ENCODE assay signal across 20 mouse cellular contexts in the genomic region with DNA sequence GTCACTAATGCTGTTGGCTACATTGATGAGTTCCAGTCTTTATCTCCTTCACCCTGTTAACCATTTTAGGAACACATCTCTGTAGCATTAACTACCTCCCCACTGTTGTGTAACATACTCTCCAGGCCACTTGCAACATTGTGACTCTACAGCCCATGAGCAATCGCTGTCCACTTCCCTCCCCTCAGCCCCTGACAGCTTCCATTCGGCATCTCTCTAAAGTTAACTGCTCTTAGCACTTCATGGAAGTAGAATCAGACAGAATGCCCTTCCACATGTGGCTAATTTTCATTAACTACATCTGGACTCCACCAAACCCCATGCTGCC.
DNase-seq lines count a peak whose midpoint lies in the region; ATAC-seq and TF ChIP-seq lines count a peak whose summit lies in the region.
"Had no signal": no experiment of that assay in that cellular context is flagged by ENCODE, and none has a peak within 500 bp of the region (broad histone marks: within the 10 kb centered on the region; RNA-seq: fewer than 3 reads in every experiment).

No protein-coding gene starts in this region.

- H3K9me3 ChIP-seq in heart, embryonic 12.5 days (replicated peaks) = no peaks in the 10 kb centered on the region
- H3K9me3 ChIP-seq in heart, embryonic 11.5 days (replicated peaks; ENCODE audit: control insufficient read depth, low read length) = no peaks in the 10 kb centered on the region
- H3K9me3 ChIP-seq in lung, embryonic 16.5 days (ENCODE audit: control insufficient read depth, low read length) = no peaks in the 10 kb centered on the region
- no peaks in the 10 kb centered on the region for H3K9me3 ChIP-seq in embryonic facial prominence, embryonic 12.5 days
- no peaks in the 10 kb centered on the region for H3K9me3 ChIP-seq in hindbrain, postnatal 0 days (ENCODE audit: low read length)
- H3K9me3 ChIP-seq: forebrain, embryonic 13.5 days; hindbrain, embryonic 13.5 days; megakaryocyte, embryonic 14.5 days; neural tube, embryonic 12.5 days had no signal

- no peaks in the 10 kb centered on the region for H3K36me3 ChIP-seq in heart, embryonic 12.5 days
- no peaks in the 10 kb centered on the region for H3K36me3 ChIP-seq in heart, embryonic 11.5 days (ENCODE audit: control insufficient read depth, insufficient read depth, low read length)
- no peaks in the 10 kb centered on the region for H3K36me3 ChIP-seq in lung, embryonic 16.5 days (ENCODE audit: control insufficient read depth, insufficient read depth, low read length)
- no peaks in the 10 kb centered on the region for H3K36me3 ChIP-seq in embryonic facial prominence, embryonic 12.5 days
- H3K36me3 ChIP-seq in hindbrain, postnatal 0 days (ENCODE audit: insufficient read depth, low read length) = no peaks in the 10 kb centered on the region
- H3K36me3 ChIP-seq: hindbrain, embryonic 13.5 days; neural tube, embryonic 12.5 days had no signal

- H3K9ac ChIP-seq in heart, embryonic 12.5 days = no peak overlapping the region
- H3K9ac ChIP-seq in heart, embryonic 11.5 days (ENCODE audit: low read depth, low read length) = no peak overlapping the region
- no peak overlapping the region for H3K9ac ChIP-seq in lung, embryonic 16.5 days (ENCODE audit: low read length)
- no peak overlapping the region for H3K9ac ChIP-seq in embryonic facial prominence, embryonic 12.5 days
- H3K9ac ChIP-seq in hindbrain, postnatal 0 days (replicated peaks; ENCODE audit: low read length) = no peak overlapping the region
- H3K9ac ChIP-seq: forebrain, embryonic 13.5 days; hindbrain, embryonic 13.5 days; liver, embryonic 14.5 days; neural tube, embryonic 12.5 days had no signal

- no peak overlapping the region for H3K4me3 ChIP-seq in heart, embryonic 12.5 days
- no peak overlapping the region for H3K4me3 ChIP-seq in heart, embryonic 11.5 days (ENCODE audit: low read depth, low read length)
- H3K4me3 ChIP-seq in lung, embryonic 16.5 days (ENCODE audit: low read length) = no peak overlapping the region
- H3K4me3 ChIP-seq in embryonic facial prominence, embryonic 12.5 days = no peak overlapping the region
- no peak overlapping the region for H3K4me3 ChIP-seq in hindbrain, postnatal 0 days (ENCODE audit: low read length)
- H3K4me3 ChIP-seq: forebrain, embryonic 13.5 days; hindbrain, embryonic 13.5 days; layer of hippocampus, adult 2 months; megakaryocyte, embryonic 14.5 days; neural tube, embryonic 12.5 days had no signal

- peaks cover 36% of the 10 kb centered on the region for H3K4me1 ChIP-seq in heart, embryonic 12.5 days (replicated peaks)
- peaks cover 30% of the 10 kb centered on the region for H3K4me1 ChIP-seq in heart, embryonic 11.5 days (ENCODE audit: control insufficient read depth, insufficient read depth, low read length)
- H3K4me1 ChIP-seq in lung, embryonic 16.5 days (replicated peaks; ENCODE audit: control insufficient read depth, insufficient read depth, low read length) = peaks cover 23% of the 10 kb centered on the region
- peaks cover 56% of the 10 kb centered on the region for H3K4me1 ChIP-seq in embryonic facial prominence, embryonic 12.5 days
- H3K4me1 ChIP-seq in hindbrain, postnatal 0 days (ENCODE audit: insufficient read depth, low read length) = peaks cover 19% of the 10 kb centered on the region; the same call in 1 of the 2 replicates

- 48% methylated on average over 2 of the region's 2 CpGs for WGBS in heart, embryonic 12.5 days
- 63% methylated on average over 2 of the region's 2 CpGs for WGBS in heart, embryonic 11.5 days (ENCODE audit: insufficient replicate concordance)
- 53% methylated on average over 2 of the region's 2 CpGs for WGBS in lung, embryonic 16.5 days
- 57% methylated on average over 2 of the region's 2 CpGs for WGBS in embryonic facial prominence, embryonic 12.5 days
- 86% methylated on average over 2 of the region's 2 CpGs for WGBS in hindbrain, postnatal 0 days

- 0 out of 2 replicates have a peak overlapping the region, but pooled peaks have one; percentile 7 for H3K27ac ChIP-seq in heart, embryonic 12.5 days (ENCODE audit: poor library complexity, severe bottlenecking)
- no peak overlapping the region for H3K27ac ChIP-seq in heart, embryonic 11.5 days (ENCODE audit: low read depth, low read length)
- H3K27ac ChIP-seq in lung, embryonic 16.5 days (ENCODE audit: low read length) = no peak overlapping the region
- H3K27ac ChIP-seq in embryonic facial prominence, embryonic 12.5 days = peak overlapping the region; percentile 55
- H3K27ac ChIP-seq in hindbrain, postnatal 0 days = no peak overlapping the region
- H3K27ac ChIP-seq: forebrain, embryonic 13.5 days; hindbrain, embryonic 13.5 days; layer of hippocampus, adult 2 months; liver, embryonic 14.5 days; neural tube, embryonic 12.5 days had no signal

- DNase-seq in lung, postnatal 10 days = no peak
- no peak for DNase-seq in layer of hippocampus, adult 8-10 months (ENCODE audit: low spot score in 2 of 2)
- no peak for DNase-seq in hindbrain, postnatal 0 days (ENCODE audit: low spot score)
- DNase-seq: adrenal gland, postnatal 10 days; cerebellum, adult 18-20 months; cerebellum, postnatal 36 days; left cerebral cortex, postnatal 4 days; right cerebral cortex, postnatal 14 days had no signal

- no peak for TF ChIP-seq CTCF in hindbrain, postnatal 0 days (IDR thresholded peaks at IDR 0.05; ENCODE audit: low read depth)

- H3K4me2 ChIP-seq in heart, embryonic 12.5 days = no peak overlapping the region
- H3K4me2 ChIP-seq in heart, embryonic 11.5 days = no peak overlapping the region
- H3K4me2 ChIP-seq in lung, embryonic 16.5 days (ENCODE audit: low read depth, low read length) = no peak overlapping the region
- H3K4me2 ChIP-seq in embryonic facial prominence, embryonic 12.5 days (replicated peaks) = no peak overlapping the region
- H3K4me2 ChIP-seq in hindbrain, postnatal 0 days (ENCODE audit: low read depth, low read length) = no peak overlapping the region
- H3K4me2 ChIP-seq: forebrain, embryonic 13.5 days; hindbrain, embryonic 13.5 days; neural tube, embryonic 12.5 days had no signal

- H3K27me3 ChIP-seq in heart, embryonic 12.5 days (replicated peaks) = 0 out of 2 replicates have a peak, but pooled peaks cover 3% of the 10 kb centered on the region
- no peaks in the 10 kb centered on the region for H3K27me3 ChIP-seq in heart, embryonic 11.5 days (ENCODE audit: control insufficient read depth, insufficient read depth, low read length)
- H3K27me3 ChIP-seq in lung, embryonic 16.5 days (ENCODE audit: control insufficient read depth, insufficient read depth, low read depth, low read length) = no peaks in the 10 kb centered on the region
- no peaks in the 10 kb centered on the region for H3K27me3 ChIP-seq in embryonic facial prominence, embryonic 12.5 days
- H3K27me3 ChIP-seq in hindbrain, postnatal 0 days (ENCODE audit: insufficient read depth, low read length) = no peaks in the 10 kb centered on the region
- H3K27me3 ChIP-seq: neural tube, embryonic 12.5 days had no signal

- ATAC-seq in heart, embryonic 12.5 days (ENCODE audit: insufficient number of reproducible peaks, low FRiP score) = no peak
- no peak for ATAC-seq in heart, embryonic 11.5 days (replicated peaks; ENCODE audit: insufficient number of reproducible peaks, low FRiP score, low TSS enrichment)
- ATAC-seq in lung, embryonic 16.5 days (ENCODE audit: low read depth) = peak; percentile 50
- no peak for ATAC-seq in embryonic facial prominence, embryonic 12.5 days (ENCODE audit: insufficient number of reproducible peaks, insufficient read depth, low FRiP score, low TSS enrichment)
- ATAC-seq in megakaryocyte progenitor cell, adult 5-6 weeks (replicated peaks; ENCODE audit: poor library complexity) = peak; percentile 84
- ATAC-seq in hindbrain, postnatal 0 days = no peak
- ATAC-seq: forebrain, embryonic 13.5 days; intestine, embryonic 16.5 days had no signal

Comparison
In these comparisons a context has a peak if more than half of its experiments do, and no peak if none do; other contexts are left out.
1. H3K27ac ChIP-seq: peak in heart, embryonic 12.5 days (single experiment) and embryonic facial prominence, embryonic 12.5 days (single experiment); none in heart, embryonic 11.5 days (single experiment), lung, embryonic 16.5 days (single experiment) and hindbrain, postnatal 0 days (single experiment).
2. ATAC-seq: peak in lung, embryonic 16.5 days (single experiment) and megakaryocyte progenitor cell, adult 5-6 weeks (single experiment); none in heart, embryonic 12.5 days (single experiment), heart, embryonic 11.5 days (single experiment), embryonic facial prominence, embryonic 12.5 days (single experiment) and hindbrain, postnatal 0 days (single experiment).